ENCODE assay signal across 23 mouse cellular contexts in the genomic region with DNA sequence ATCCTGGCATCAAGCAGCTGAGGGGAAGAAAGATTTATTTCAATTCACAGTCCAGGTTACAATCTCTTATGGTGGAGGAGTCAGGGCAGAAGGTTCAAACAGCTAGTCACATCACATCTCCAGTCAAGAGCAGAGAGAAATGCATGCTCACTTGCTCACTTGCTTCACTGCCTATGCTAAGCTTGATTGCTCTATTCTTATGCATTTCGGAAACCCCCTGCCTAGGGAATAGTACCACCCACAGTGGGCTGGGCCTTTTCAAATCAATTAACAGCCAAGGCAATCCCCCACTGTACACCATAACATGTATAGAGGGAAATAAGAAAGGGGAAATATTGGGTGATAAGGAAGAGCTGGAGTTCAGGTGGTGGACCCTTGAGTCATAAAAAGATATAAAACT.
"Had no signal": no experiment of that assay in that cellular context is flagged by ENCODE, and none has a peak within 500 bp of the region (broad histone marks: within the 10 kb centered on the region; RNA-seq: fewer than 3 reads in every experiment).

No protein-coding gene starts in this region.

- ATAC-seq: intestine, embryonic 15.5 days; liver, postnatal 0 days; lung, postnatal 0 days had no signal

- H3K36me3 ChIP-seq: intestine, embryonic 15.5 days; limb, embryonic 12.5 days; limb, embryonic 15.5 days had no signal

- H3K27me3 ChIP-seq: intestine, embryonic 15.5 days; limb, embryonic 12.5 days; limb, embryonic 15.5 days had no signal

- H3K4me3 ChIP-seq: intestine, embryonic 15.5 days; left cerebral cortex, adult 2 months; limb, embryonic 12.5 days; limb, embryonic 15.5 days had no signal

- DNase-seq: kidney, adult 11 months; kidney, adult 9 months; kidney, postnatal 10 days; kidney, postnatal 36 days; layer of hippocampus, postnatal 36 days; left cerebral cortex, postnatal 4 days; liver, postnatal 0 days; lung, embryonic 14.5 days; midbrain, embryonic 14.5 days; right cerebral cortex, postnatal 14 days; right cerebral cortex, postnatal 4 days; thymus, adult 2 months; thymus, postnatal 14 days; thymus, postnatal 4 days had no signal

- H3K27ac ChIP-seq: intestine, embryonic 15.5 days; left cerebral cortex, adult 2 months; limb, embryonic 12.5 days; limb, embryonic 15.5 days; liver, embryonic 14.5 days; macrophage; stomach, postnatal 0 days had no signal

- H3K9me3 ChIP-seq: intestine, embryonic 15.5 days; limb, embryonic 15.5 days had no signal

- H3K9ac ChIP-seq: intestine, embryonic 15.5 days; limb, embryonic 12.5 days; limb, embryonic 15.5 days; liver, embryonic 14.5 days; liver, postnatal 0 days; lung, embryonic 14.5 days had no signal

- H3K4me1 ChIP-seq: intestine, embryonic 15.5 days; limb, embryonic 12.5 days; limb, embryonic 15.5 days had no signal

- H3K4me2 ChIP-seq: intestine, embryonic 15.5 days; limb, embryonic 12.5 days; limb, embryonic 15.5 days; liver, embryonic 11.5 days; lung, embryonic 14.5 days had no signal
